Mouse (Mus musculus) heart, embryonic 11.5 days (tissue): ENCODE measurements around the gene Gm45062. TPM values are rescaled to one million over a fixed set of nuclear protein-coding genes. Genes with fewer than 3 reads are reported as not detected.

Experiments used
- ATAC-seq: fragments of 200-750 bp; cut with Nextera tagmentation; replicated peaks from 2 replicates; pipeline ENCODE4 v1.8.0; 2017; ENCODE audit warnings: moderate library complexity; ENCODE audit not compliant: insufficient number of reproducible peaks, low FRiP score, low TSS enrichment
- H3K27ac ChIP-seq: fragments of 300-500 bp; sonication (generic); 2 replicates; pipeline ENCODE4 v1.5.1; 2014; ENCODE audit warnings: mild to moderate bottlenecking, low read depth, low read length
- H3K27me3 ChIP-seq: fragments of 300-500 bp; sonication (generic); 2 replicates; pipeline ENCODE4 v1.6.1; 2014; ENCODE audit warnings: mild to moderate bottlenecking, low read length, mixed read lengths; ENCODE audit not compliant: control insufficient read depth, insufficient read depth
- H3K36me3 ChIP-seq: fragments of 300-500 bp; sonication (generic); 2 replicates; pipeline ENCODE4 v1.6.1; 2014; ENCODE audit warnings: mild to moderate bottlenecking, low read length, moderate library complexity, mixed read lengths; ENCODE audit not compliant: control insufficient read depth, insufficient read depth
- H3K4me1 ChIP-seq: fragments of 300-500 bp; sonication (generic); 2 replicates; pipeline ENCODE4 v1.6.1; 2014; ENCODE audit warnings: low read length; ENCODE audit not compliant: control insufficient read depth, insufficient read depth
- H3K4me2 ChIP-seq: fragments of 300-500 bp; sonication (generic); 2 replicates; pipeline ENCODE4 v1.6.1; 2014; ENCODE audit warnings: mild to moderate bottlenecking, moderate library complexity
- H3K4me3 ChIP-seq: fragments of 300-500 bp; sonication (generic); 2 replicates; pipeline ENCODE4 v1.5.1; 2014; ENCODE audit warnings: low read depth, low read length
- H3K9ac ChIP-seq: fragments of 300-500 bp; sonication (generic); 2 replicates; pipeline ENCODE4 v1.6.1; 2014; ENCODE audit warnings: mild to moderate bottlenecking, low read depth, low read length, moderate library complexity
- H3K9me3 ChIP-seq: fragments of 300-500 bp; sonication (generic); replicated peaks from 2 replicates; pipeline ENCODE4 v1.6.1; 2016; ENCODE audit warnings: low read length; ENCODE audit not compliant: control insufficient read depth
- WGBS: fragments of 180-500 bp; shearing (Covaris S2); extraction: QIAGEN DNeasy Blood & Tissue Kit; methylation state at CpG from one replicate; pipeline ENCODE4 v1.1.7; 2014; ENCODE audit not compliant: insufficient replicate concordance; 5-methylcytosine and 5-hydroxymethylcytosine counted together
- polyA plus RNA-seq: library from polyadenylated mRNA; unstranded; fragments of >200 nt; fragmentation: Nextera tagmentation; extraction: Ambion mirVana; gene quantifications from 2 replicates; pipeline ENCODE4 v1.2.1, GENCODE M21; 2014

The Gm45062 gene
- polyA plus RNA-seq, 1 experiment from 2014 or later: 6.8 TPM

DNA sequence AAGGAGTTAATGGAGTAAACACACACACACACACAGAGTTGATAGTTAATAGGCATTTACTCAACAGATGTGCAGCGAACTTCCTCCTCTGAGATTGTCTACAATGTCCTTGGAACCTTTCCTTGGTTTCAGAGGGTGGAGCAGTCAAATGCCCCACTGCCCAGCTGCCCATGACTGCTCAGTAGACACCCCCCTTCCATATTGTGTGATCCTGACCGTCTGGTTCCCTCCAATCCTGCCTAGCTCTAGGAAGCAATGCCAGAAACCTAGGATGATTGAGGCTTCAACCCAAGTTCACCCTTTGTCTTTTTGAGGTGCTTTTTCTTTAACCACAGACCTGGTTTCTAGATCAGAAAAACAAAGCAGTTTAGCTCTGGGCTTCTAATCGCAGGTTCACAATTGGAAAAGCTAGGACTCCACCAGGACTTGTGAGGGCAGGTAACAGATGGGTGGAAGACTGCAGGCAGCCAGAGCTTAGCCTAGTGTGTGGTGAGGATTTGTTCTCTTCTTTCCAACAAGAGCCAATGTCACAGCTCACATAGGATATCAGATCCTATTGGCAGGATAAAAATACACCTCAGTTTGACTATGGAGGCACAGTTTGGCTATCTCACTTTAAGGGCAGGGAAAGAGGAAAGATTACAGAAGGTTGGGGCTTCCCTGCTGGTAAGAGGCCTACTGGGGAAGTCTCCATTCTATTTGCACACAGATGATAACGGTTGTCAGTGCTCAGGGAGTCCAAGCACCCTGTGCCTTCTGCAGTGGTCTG, 360.5 kb downstream of the Gm45062 start:
- H3K4me2 ChIP-seq: no peak overlapping the region
- no peaks in the 10 kb centered on the region for H3K36me3 ChIP-seq
- H3K9me3 ChIP-seq: 0 out of 2 replicates have a peak, but pooled peaks cover 2% of the 10 kb centered on the region
- no peak overlapping the region for H3K27ac ChIP-seq
- H3K27me3 ChIP-seq: no peaks in the 10 kb centered on the region
- no peak overlapping the region for H3K4me3 ChIP-seq
- WGBS: 68% methylated on average over 4 of the region's 4 CpGs
- ATAC-seq: no peak
- no peak overlapping the region for H3K9ac ChIP-seq
- peaks cover 2% of the 10 kb centered on the region; the same call in 1 of the 2 replicates for H3K4me1 ChIP-seq

DNA sequence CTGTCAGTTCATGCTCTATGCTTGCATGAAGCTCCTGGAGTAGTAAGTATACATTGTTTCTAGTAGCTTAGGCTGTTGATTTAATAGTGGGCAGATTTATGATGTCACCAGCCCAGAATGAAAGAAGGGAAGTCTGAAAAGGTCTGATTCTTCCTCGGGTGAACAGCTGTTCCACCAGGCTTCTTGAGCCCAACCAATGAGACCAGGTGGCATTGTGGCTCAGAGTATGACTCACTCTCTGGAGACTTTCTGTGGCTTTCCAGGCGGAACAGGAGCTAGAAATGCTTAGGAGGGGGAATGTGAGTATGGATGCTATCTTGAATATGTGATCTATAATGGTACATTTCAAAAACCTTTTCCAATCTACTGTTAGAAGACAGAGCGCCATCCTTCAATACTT, 363.8 kb downstream of the Gm45062 start:
- H3K27ac ChIP-seq: no peak overlapping the region
- 75% methylated on average over 3 of the region's 3 CpGs for WGBS

DNA sequence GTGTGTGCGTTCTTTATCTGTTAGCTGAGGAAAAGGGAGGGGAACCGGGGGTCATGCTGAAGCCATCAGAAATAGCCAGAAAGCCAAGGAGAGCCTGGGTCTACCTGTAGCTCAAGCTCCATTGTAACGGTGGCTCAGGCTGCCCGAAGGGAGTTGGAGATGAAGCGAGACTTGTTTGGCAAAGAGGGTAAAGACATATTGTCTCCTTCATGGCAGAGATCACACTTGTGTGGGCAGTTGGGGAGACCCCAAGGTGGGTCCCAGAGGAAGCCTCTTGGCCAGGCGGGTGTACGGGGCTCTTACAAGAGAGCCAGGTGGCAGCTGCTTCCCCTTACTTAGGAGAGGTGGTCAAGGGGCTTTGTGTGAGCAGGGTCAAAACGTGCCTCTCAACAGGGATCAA, 369.0 kb downstream of the Gm45062 start:
- H3K9me3 ChIP-seq: no peaks in the 10 kb centered on the region
- no peak overlapping the region for H3K9ac ChIP-seq
- no peak overlapping the region for H3K4me3 ChIP-seq
- 0 out of 2 replicates have a peak, but pooled peaks cover 3% of the 10 kb centered on the region for H3K4me1 ChIP-seq
- H3K27me3 ChIP-seq: no peaks in the 10 kb centered on the region
- WGBS: 79% methylated on average over 8 of the region's 8 CpGs
- H3K36me3 ChIP-seq: no peaks in the 10 kb centered on the region
- no peak for ATAC-seq
- no peak overlapping the region for H3K27ac ChIP-seq
- H3K4me2 ChIP-seq: no peak overlapping the region

More for the DNA sequence above, 363.8 kb downstream of the Gm45062 start:
- H3K27me3 ChIP-seq: no peaks in the 10 kb centered on the region
- no peak overlapping the region for H3K4me2 ChIP-seq
- 0 out of 2 replicates have a peak, but pooled peaks cover 2% of the 10 kb centered on the region for H3K9me3 ChIP-seq
- H3K9ac ChIP-seq: no peak overlapping the region
- H3K36me3 ChIP-seq: no peaks in the 10 kb centered on the region
- H3K4me1 ChIP-seq: peaks cover 2% of the 10 kb centered on the region; the same call in 1 of the 2 replicates
- ATAC-seq: no peak
- no peak overlapping the region for H3K4me3 ChIP-seq

DNA sequence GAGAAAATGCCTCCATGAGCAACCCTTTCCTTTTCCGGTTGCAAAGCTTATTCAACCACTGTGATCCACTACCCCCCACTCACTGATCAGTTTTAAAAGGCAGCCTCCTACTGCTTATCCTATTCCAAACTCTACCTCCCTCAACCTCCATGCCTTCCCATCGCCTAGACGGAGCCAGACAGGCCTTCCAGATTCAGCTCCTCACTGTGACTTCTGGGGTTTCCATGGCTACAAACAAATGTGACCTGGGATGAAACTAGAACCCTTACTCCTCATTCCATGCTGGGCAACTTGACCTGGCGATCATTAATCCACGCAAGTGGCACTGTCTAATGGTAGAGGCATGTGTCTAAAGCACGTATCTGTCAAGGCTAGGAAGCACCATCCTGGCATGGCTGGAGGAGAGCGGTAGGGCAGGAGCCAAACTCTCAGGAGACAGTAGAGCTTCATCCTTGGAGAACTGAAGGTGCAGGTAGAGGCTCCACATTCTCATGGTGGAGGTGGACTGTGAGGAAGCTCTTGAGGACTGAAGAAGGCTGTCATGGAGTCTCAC, 369.5 kb downstream of the Gm45062 start:
- Histone ChIP-seq H3K4me1 (0 out of 2 replicates have a peak, but pooled peaks cover 3% of the 10 kb centered on the region), H3K27me3 (no peaks in the 10 kb centered on the region), H3K4me3 (no peak overlapping the region), H3K27ac (no peak overlapping the region), H3K9me3 (no peaks in the 10 kb centered on the region), H3K36me3 (no peaks in the 10 kb centered on the region), H3K4me2 (no peak overlapping the region), H3K9ac (no peak overlapping the region)
- 88% methylated on average over 7 of the region's 7 CpGs for WGBS
- ATAC-seq: no peak

DNA sequence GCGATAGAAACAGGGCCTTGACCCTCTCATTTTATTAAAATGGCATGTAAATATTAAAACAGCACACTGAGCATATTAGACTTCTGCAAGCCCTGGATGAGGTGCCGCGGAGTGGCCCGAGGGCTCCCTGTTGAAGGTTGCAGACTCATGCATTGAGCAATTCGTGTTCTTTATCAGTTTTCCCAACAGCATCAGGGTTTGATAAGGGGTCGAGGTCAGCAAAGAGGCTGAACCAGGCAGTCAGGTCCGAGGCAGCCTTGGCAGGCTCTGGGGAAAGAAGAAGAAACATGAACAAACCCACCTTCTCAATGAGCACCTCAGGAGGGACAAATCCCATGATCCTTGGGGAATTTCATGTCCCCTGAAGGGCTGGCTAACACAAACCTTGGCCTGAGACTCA, 371.3 kb downstream of the Gm45062 start:
- WGBS: 60% methylated on average over 7 of the region's 7 CpGs
- H3K27ac ChIP-seq: no peak overlapping the region
- no peak for ATAC-seq
- H3K4me1 ChIP-seq: 0 out of 2 replicates have a peak, but pooled peaks cover 3% of the 10 kb centered on the region
- no peaks in the 10 kb centered on the region for H3K27me3 ChIP-seq
- H3K4me2 ChIP-seq: no peak overlapping the region
- H3K4me3 ChIP-seq: no peak overlapping the region
- H3K36me3 ChIP-seq: no peaks in the 10 kb centered on the region
- no peaks in the 10 kb centered on the region for H3K9me3 ChIP-seq
- no peak overlapping the region for H3K9ac ChIP-seq

DNA sequence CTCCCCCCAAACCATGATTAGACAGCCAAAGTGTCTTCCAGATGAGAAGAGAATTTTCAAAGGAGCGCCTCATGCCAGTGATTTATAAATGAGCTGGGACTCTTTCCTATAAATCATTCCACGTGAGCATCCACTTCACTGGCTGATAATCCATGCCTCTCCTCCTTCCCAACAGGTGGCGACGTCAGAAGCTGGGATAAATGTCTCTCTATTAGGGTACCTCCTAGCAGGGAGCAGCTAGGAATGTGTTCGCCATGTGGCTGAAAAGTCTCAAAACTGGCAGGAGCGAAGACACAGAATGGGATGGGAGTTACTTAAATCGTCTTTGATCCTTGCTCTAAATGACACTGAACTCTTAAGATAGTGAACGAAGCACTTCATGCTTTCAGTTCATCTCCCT, 372.1 kb downstream of the Gm45062 start:
- Histone ChIP-seq H3K9me3 (no peaks in the 10 kb centered on the region), H3K4me3 (no peak overlapping the region), H3K4me1 (0 out of 2 replicates have a peak, but pooled peaks cover 3% of the 10 kb centered on the region), H3K4me2 (no peak overlapping the region), H3K27ac (no peak overlapping the region), H3K36me3 (no peaks in the 10 kb centered on the region), H3K9ac (no peak overlapping the region), H3K27me3 (no peaks in the 10 kb centered on the region)
- 86% methylated on average over 8 of the region's 8 CpGs for WGBS
- ATAC-seq: no peak

DNA sequence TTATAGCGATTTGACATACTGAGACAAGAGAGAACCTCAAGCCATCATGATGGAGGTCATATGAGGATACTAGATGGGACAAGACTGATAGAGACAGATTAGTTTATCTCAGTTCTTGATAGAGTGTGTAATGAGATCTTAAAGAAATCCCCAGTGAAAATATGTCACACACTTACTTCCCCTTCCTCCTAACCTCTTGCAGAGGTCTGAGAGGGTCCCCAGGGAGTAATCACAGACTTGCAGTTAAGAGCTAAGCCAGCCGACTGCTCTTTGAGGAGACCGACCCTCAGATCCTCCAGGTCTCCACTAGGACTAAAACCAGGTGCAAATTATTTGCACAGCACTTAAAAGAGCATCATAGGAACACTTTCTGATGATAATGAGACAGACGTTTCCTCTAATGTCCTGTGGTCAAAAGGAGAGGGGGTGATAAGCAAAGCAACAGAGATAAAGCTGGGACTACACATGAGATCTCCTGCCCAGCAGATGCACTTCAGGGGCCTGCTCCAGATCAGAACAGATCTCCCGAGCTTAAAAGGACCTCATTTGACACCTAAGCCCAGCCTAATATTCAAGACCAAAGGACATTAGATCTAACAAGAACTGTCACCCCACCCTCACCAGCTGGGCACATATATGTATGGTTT, 372.9 kb downstream of the Gm45062 start:
- ATAC-seq: no peak
- H3K9ac ChIP-seq: no peak overlapping the region
- WGBS: 36% methylated on average over 5 of the region's 5 CpGs

DNA sequence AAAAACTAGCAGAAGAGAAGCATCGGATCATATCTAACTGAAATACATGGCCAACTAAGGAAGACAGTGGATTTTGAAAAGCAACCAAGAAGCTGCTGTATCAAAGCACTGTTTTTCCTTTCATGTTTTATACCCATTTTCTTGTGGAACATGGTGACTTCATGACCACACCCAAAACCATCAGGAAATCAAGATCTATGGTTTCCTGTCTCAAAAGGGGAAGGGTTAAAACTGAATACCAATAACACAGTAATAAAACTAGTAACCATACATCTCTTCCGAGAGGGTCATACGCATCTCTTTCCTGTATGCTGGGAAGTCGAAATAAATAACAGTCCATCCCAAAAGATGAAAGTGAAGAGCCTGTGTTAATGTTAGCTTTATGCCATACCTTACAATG, 373.5 kb downstream of the Gm45062 start:
- no peak for ATAC-seq
- Histone ChIP-seq H3K27me3 (no peaks in the 10 kb centered on the region), H3K4me2 (no peak overlapping the region), H3K27ac (no peak overlapping the region), H3K9ac (no peak overlapping the region), H3K4me3 (no peak overlapping the region), H3K9me3 (no peaks in the 10 kb centered on the region), H3K36me3 (no peaks in the 10 kb centered on the region), H3K4me1 (0 out of 2 replicates have a peak, but pooled peaks cover 3% of the 10 kb centered on the region)
- 85% methylated on average over 4 of the region's 4 CpGs for WGBS

More for the DNA sequence above, 372.9 kb downstream of the Gm45062 start:
- Histone ChIP-seq H3K4me1 (0 out of 2 replicates have a peak, but pooled peaks cover 3% of the 10 kb centered on the region), H3K4me3 (no peak overlapping the region), H3K27me3 (no peaks in the 10 kb centered on the region), H3K9me3 (no peaks in the 10 kb centered on the region), H3K27ac (no peak overlapping the region), H3K4me2 (no peak overlapping the region), H3K36me3 (no peaks in the 10 kb centered on the region)
